14 mouse cellular contexts compared by ENCODE assay signal in the genomic region with DNA sequence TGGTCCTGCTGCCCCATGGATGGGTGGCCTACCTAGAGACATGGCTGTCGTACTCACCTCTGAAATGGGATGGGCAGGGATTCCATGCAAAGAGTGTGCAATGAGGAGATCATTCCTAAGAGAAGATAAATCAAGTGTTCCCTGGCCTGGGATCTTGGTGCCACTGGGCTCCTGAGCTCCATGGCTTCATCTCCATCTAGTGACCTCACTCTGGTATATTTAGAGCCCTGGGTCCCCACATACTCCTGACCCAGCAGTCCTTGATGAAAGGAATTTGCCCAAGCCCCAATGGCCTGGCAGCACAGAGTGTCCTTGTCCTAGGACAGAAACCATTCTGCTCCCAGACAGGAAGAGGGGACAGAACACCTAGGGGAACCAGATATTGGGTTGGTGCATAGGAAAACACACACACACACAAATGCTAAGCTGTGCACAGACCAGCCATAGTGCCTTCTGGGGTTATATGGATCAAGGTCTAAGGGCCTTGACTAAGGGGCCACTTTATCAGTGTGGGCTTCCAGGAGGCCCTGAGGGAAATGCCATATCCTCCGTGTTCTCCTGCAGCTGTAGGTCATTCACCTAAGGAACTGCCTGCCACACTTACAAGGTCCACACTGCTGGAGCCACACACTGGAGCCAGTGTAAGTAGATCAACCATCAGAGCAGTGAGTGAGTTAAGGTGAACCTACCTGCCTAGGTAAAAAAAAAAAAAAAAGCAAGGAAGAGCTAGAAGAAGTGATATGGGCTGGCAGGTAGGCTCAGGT. TPM values are rescaled to one million over a fixed set of nuclear protein-coding genes. Genes with fewer than 3 reads are reported as not detected.
DNase-seq lines count a peak whose midpoint lies in the region; ATAC-seq and TF ChIP-seq lines count a peak whose summit lies in the region.
"Had no signal": no experiment of that assay in that cellular context is flagged by ENCODE, and none has a peak within 500 bp of the region (broad histone marks: within the 10 kb centered on the region; RNA-seq: fewer than 3 reads in every experiment).

No protein-coding gene starts in this region.

- peak overlapping the region; percentile 82 for H3K27ac ChIP-seq in heart, adult 2 months
- H3K27ac ChIP-seq in heart, embryonic 15.5 days: peak overlapping the region; percentile 81
- 0 out of 2 replicates have a peak overlapping the region, but pooled peaks have one; percentile 9 for H3K27ac ChIP-seq in intestine, embryonic 15.5 days
- H3K27ac ChIP-seq: lung, embryonic 15.5 days; midbrain, embryonic 13.5 days; neural tube, embryonic 15.5 days had no signal

- H3K4me1 ChIP-seq in heart, adult 2 months (ENCODE audit: control insufficient read depth, insufficient read depth, low read length): peaks cover 37% of the 10 kb centered on the region
- peaks cover 56% of the 10 kb centered on the region for H3K4me1 ChIP-seq in heart, embryonic 15.5 days (replicated peaks)
- H3K4me1 ChIP-seq in intestine, embryonic 15.5 days (replicated peaks): peaks cover 5% of the 10 kb centered on the region; the same call in 1 of the 2 replicates
- H3K4me1 ChIP-seq: lung, embryonic 15.5 days; midbrain, embryonic 13.5 days had no signal

- H3K36me3 ChIP-seq in heart, adult 2 months (ENCODE audit: control insufficient read depth, insufficient read depth, low read length): no peaks in the 10 kb centered on the region
- H3K36me3 ChIP-seq in heart, embryonic 15.5 days: peaks cover 21% of the 10 kb centered on the region
- H3K36me3 ChIP-seq in intestine, embryonic 15.5 days: peaks cover 19% of the 10 kb centered on the region

- peaks cover 4% of the 10 kb centered on the region for H3K79me2 ChIP-seq in heart, adult 2 months (replicated peaks; ENCODE audit: control insufficient read depth, insufficient read depth, low read length)

- no peaks in the 10 kb centered on the region for H3K9me3 ChIP-seq in heart, embryonic 15.5 days (replicated peaks)
- H3K9me3 ChIP-seq in intestine, embryonic 15.5 days: no peaks in the 10 kb centered on the region
- H3K9me3 ChIP-seq: liver, embryonic 13.5 days; lung, embryonic 15.5 days; midbrain, embryonic 13.5 days; neural tube, embryonic 15.5 days had no signal

- intact Hi-C loops in gastrocnemius, postnatal 14 days (cut with DNase I; ENCODE audit: low total_unique reads): loop anchor here (10.0 kb wide), 1 partner anchor 45 kb away; the partner anchor contains the start of gene Med26
- intact Hi-C loops in heart, adult 2 months (cut with DNase I): no loop called here

- peak; percentile 36; the same call in 1 of the 2 replicates for TF ChIP-seq POLR2A in heart, adult 2 months (IDR thresholded peaks at IDR 0.05; ENCODE audit: insufficient read depth, low read depth, low read length)

- H3K27me3 ChIP-seq in heart, adult 2 months (ENCODE audit: control insufficient read depth, insufficient read depth, low read length): no peaks in the 10 kb centered on the region
- H3K27me3 ChIP-seq in heart, embryonic 15.5 days: no peaks in the 10 kb centered on the region
- no peaks in the 10 kb centered on the region for H3K27me3 ChIP-seq in intestine, embryonic 15.5 days (replicated peaks)
- H3K27me3 ChIP-seq: liver, embryonic 13.5 days; lung, embryonic 15.5 days; midbrain, embryonic 13.5 days; neural tube, embryonic 15.5 days had no signal

- H3K9ac ChIP-seq in heart, adult 2 months (ENCODE audit: low read depth, low read length): peak overlapping the region; percentile 32
- H3K9ac ChIP-seq in heart, embryonic 15.5 days: no peak overlapping the region
- no peak overlapping the region for H3K9ac ChIP-seq in intestine, embryonic 15.5 days
- H3K9ac ChIP-seq: liver, embryonic 13.5 days; lung, embryonic 15.5 days; midbrain, embryonic 13.5 days; neural tube, embryonic 15.5 days had no signal

- TF ChIP-seq CTCF in heart, adult 2 months (IDR thresholded peaks at IDR 0.05): no peak

- peak; percentile 40 for DNase-seq in gastrocnemius, postnatal 14 days
- peak in 1 of 2 experiments; percentile 81 for DNase-seq in heart, adult 2 months
- no peak for DNase-seq in c-Kit-positive CD71-positive TER-119-positive erythroid progenitor cells, embryonic 14.5 days (ENCODE audit: low spot score)
- no peak for DNase-seq in adrenal gland, adult 18-20 months (ENCODE audit: low spot score in 2 of 2)
- DNase-seq: adrenal gland, postnatal 36 days; liver, embryonic 13.5 days; right cerebral cortex, postnatal 4 days had no signal

- WGBS in heart, adult 2 months: 68% methylated on average over 2 of the region's 2 CpGs
- WGBS in heart, embryonic 15.5 days: 46% methylated on average over 2 of the region's 2 CpGs
- 82% methylated on average over 2 of the region's 2 CpGs for whole genome bisulfite sequencing in intestine, embryonic 15.5 days

- H3K4me3 ChIP-seq in heart, adult 2 months: no peak overlapping the region; the same call in 1 of the 2 replicates
- no peak overlapping the region for H3K4me3 ChIP-seq in heart, embryonic 15.5 days
- no peak overlapping the region for H3K4me3 ChIP-seq in intestine, embryonic 15.5 days (replicated peaks)
- H3K4me3 ChIP-seq: liver, embryonic 13.5 days; lung, embryonic 15.5 days; midbrain, embryonic 13.5 days; myocyte; neural tube, embryonic 15.5 days had no signal

- H3K4me2 ChIP-seq in heart, embryonic 15.5 days: peak overlapping the region; percentile 11; the same call in 1 of the 2 replicates
- H3K4me2 ChIP-seq in intestine, embryonic 15.5 days (replicated peaks): no peak overlapping the region
- H3K4me2 ChIP-seq: liver, embryonic 13.5 days; lung, embryonic 15.5 days; midbrain, embryonic 13.5 days; neural tube, embryonic 15.5 days had no signal

- peak; percentile 96 for TF ChIP-seq EP300 in heart, adult 2 months (IDR thresholded peaks at IDR 0.05; ENCODE audit: insufficient read depth, low read depth, low read length)

- peak; percentile 34 for ATAC-seq in heart, embryonic 15.5 days (replicated peaks; ENCODE audit: insufficient number of reproducible peaks, insufficient read depth, low FRiP score, low read depth)
- 0 out of 2 replicates have a peak, but pooled peaks have one; percentile 36 for ATAC-seq in intestine, embryonic 15.5 days
- no peak for ATAC-seq in inflammation-experienced regulatory T-cells, adult 6 months
- ATAC-seq: midbrain, embryonic 13.5 days had no signal

RNA-seq across cellular contexts. Expression of gene Slc35e1, which starts 7.3 kb away (rescaled TPM):
- 10 to 100 TPM; 25.9 to 26.8 TPM for total RNA-seq in gastrocnemius, postnatal 14 days (2021)
- total RNA-seq in heart, adult 2 months (2021): 10 to 100 TPM; 68.0 to 85.7 TPM
- polyA plus RNA-seq in heart, adult 2 months (2012; rRNA removed): 83.2 and 110 TPM in 2 replicates
- 12.7 and 18.6 TPM in 2 replicates for polyA plus RNA-seq in heart, embryonic 15.5 days (2015; fragmentation: Nextera tagmentation; extraction: Ambion mirVana)
- polyA plus RNA-seq in intestine, embryonic 15.5 days (2015; fragmentation: Nextera tagmentation; extraction: Ambion mirVana): 17.3 and 19.8 TPM in 2 replicates
- total RNA-seq in adrenal gland, adult 18-20 months (2021): 10 to 100 TPM; 39.9 to 41.5 TPM
- polyA plus RNA-seq in inflammation-experienced regulatory T-cells, adult 6 months (2017; shearing (Covaris generic)): 1 to 10 TPM; 6.7 to 8.4 (median 7.7) TPM

RNA-seq across cellular contexts. Expression of gene Cherp, which starts 24.7 kb away (rescaled TPM):
- total RNA-seq in gastrocnemius, postnatal 14 days (2021): 10 to 100 TPM; 23.0 to 26.5 TPM
- total RNA-seq in heart, adult 2 months (2021): 10 to 100 TPM; 38.7 to 40.0 TPM
- polyA plus RNA-seq in heart, adult 2 months (2012; rRNA removed): 22.3 and 25.4 TPM in 2 replicates
- 36.1 and 44.9 TPM in 2 replicates for polyA plus RNA-seq in heart, embryonic 15.5 days (2015; fragmentation: Nextera tagmentation; extraction: Ambion mirVana)
- 47.4 and 49.6 TPM in 2 replicates for polyA plus RNA-seq in intestine, embryonic 15.5 days (2015; fragmentation: Nextera tagmentation; extraction: Ambion mirVana)
- total RNA-seq in adrenal gland, adult 18-20 months (2021): 10 to 100 TPM; 61.8 to 62.5 TPM
- 10 to 100 TPM; 48.9 to 68.1 (median 66.7) TPM for polyA plus RNA-seq in inflammation-experienced regulatory T-cells, adult 6 months (2017; shearing (Covaris generic))

RNA-seq across cellular contexts. Expression of gene Med26, which starts 48.4 kb away (rescaled TPM):
- 10 to 100 TPM in 1 of 2 experiments, 1 to 10 TPM in 1; 7.4 to 12.0 TPM for total RNA-seq in gastrocnemius, postnatal 14 days (2021)
- 1 to 10 TPM; 9.3 to 9.5 TPM for total RNA-seq in heart, adult 2 months (2021)
- polyA plus RNA-seq in heart, adult 2 months (2012; rRNA removed): 6.9 and 7.0 TPM in 2 replicates
- polyA plus RNA-seq in heart, embryonic 15.5 days (2015; fragmentation: Nextera tagmentation; extraction: Ambion mirVana): 8.8 and 11.5 TPM in 2 replicates
- polyA plus RNA-seq in intestine, embryonic 15.5 days (2015; fragmentation: Nextera tagmentation; extraction: Ambion mirVana): 13.1 and 14.0 TPM in 2 replicates
- 10 to 100 TPM in 1 of 2 experiments, 1 to 10 TPM in 1; 9.2 to 10.3 TPM for total RNA-seq in adrenal gland, adult 18-20 months (2021)
- polyA plus RNA-seq in inflammation-experienced regulatory T-cells, adult 6 months (2017; shearing (Covaris generic)): 1 to 10 TPM; 2.6 to 4.9 (median 4.1) TPM

RNA-seq across cellular contexts. Expression of gene 1700030K09Rik, which starts 56.0 kb away (rescaled TPM):
- 1 to 10 TPM; 3.1 to 3.2 TPM for total RNA-seq in gastrocnemius, postnatal 14 days (2021)
- total RNA-seq in heart, adult 2 months (2021): 1 to 10 TPM; 4.0 to 4.7 TPM
- 5.0 and 5.7 TPM in 2 replicates for polyA plus RNA-seq in heart, adult 2 months (2012; rRNA removed)
- polyA plus RNA-seq in heart, embryonic 15.5 days (2015; fragmentation: Nextera tagmentation; extraction: Ambion mirVana): 8.6 and 11.0 TPM in 2 replicates
- 11.8 and 11.9 TPM in 2 replicates for polyA plus RNA-seq in intestine, embryonic 15.5 days (2015; fragmentation: Nextera tagmentation; extraction: Ambion mirVana)
- total RNA-seq in adrenal gland, adult 18-20 months (2021): 10 to 100 TPM in 1 of 2 experiments, 1 to 10 TPM in 1; 6.6 to 10.5 TPM
- 1 to 10 TPM; 4.3 to 7.1 (median 6.4) TPM for polyA plus RNA-seq in inflammation-experienced regulatory T-cells, adult 6 months (2017; shearing (Covaris generic))

RNA-seq across cellular contexts. Expression of gene Calr3, which starts 56.0 kb away (rescaled TPM):
- total RNA-seq in gastrocnemius, postnatal 14 days (2021): 1 to 10 TPM; 1.7 to 1.8 TPM
- total RNA-seq in heart, adult 2 months (2021): 10 to 100 TPM; 20.3 to 25.1 TPM
- 5.7 and 19.9 TPM in 2 replicates for polyA plus RNA-seq in heart, adult 2 months (2012; rRNA removed)
- 1.1 and 1.2 TPM in 2 replicates for polyA plus RNA-seq in heart, embryonic 15.5 days (2015; fragmentation: Nextera tagmentation; extraction: Ambion mirVana)
- 0.98 and 1.1 TPM in 2 replicates for polyA plus RNA-seq in intestine, embryonic 15.5 days (2015; fragmentation: Nextera tagmentation; extraction: Ambion mirVana)
- 1 to 10 TPM; 3.9 to 5.3 TPM for total RNA-seq in adrenal gland, adult 18-20 months (2021)
- under 1 TPM; 0.20 to 0.59 (median 0.31) TPM for polyA plus RNA-seq in inflammation-experienced regulatory T-cells, adult 6 months (2017; shearing (Covaris generic))

Comparison
In these comparisons a context has a peak if more than half of its experiments do, and no peak if none do; other contexts are left out.
1. H3K27ac ChIP-seq: peak in every context shown above with its lines; median percentile 82 in heart, adult 2 months; 81 in heart, embryonic 15.5 days; 9 in intestine, embryonic 15.5 days.